Mouse (Mus musculus) mesoderm, embryonic 11.5 days (tissue): ENCODE data around the gene Gm28827.
"Not testable (repeated sequence)": the region's sequence is repeated elsewhere in the genome, so short reads cannot be mapped to it uniquely, and the experiment has no call there.

Experiments used
- DNase-seq: peaks from one replicate; pipeline ENCODE4 v3.0.0-alpha.2; 2012; ENCODE audit warnings: low read depth, low spot score

Gm28827 gene

GRCm38 (mm10) chrY:83030647-83031046 is at the start of gene Gm28827:
TSS of gene Gm28827 (plus strand) at chrY:83030947.
- not testable (repeated sequence) for DNase-seq
